Mouse (Mus musculus) thymus, adult 18-20 months (tissue): Measurements from ENCODE around the gene Det1.
A peak's percentile ranks its signal among the peaks of the same experiment; 100 is the strongest.

Experiments
- DNase-seq, 2 experiments: peaks; one replicate each; pipeline ENCODE4 v3.0.0; 2022; ENCODE audit warnings: mixed read lengths in 2 of 2

Det1 gene

GRCm38 (mm10) chr7:78846737-78847434, at the start of gene Det1:
Det1 (minus strand) TSS chr7:78847263.
- DNase-seq = peak; percentile 80 to 85

DNA sequence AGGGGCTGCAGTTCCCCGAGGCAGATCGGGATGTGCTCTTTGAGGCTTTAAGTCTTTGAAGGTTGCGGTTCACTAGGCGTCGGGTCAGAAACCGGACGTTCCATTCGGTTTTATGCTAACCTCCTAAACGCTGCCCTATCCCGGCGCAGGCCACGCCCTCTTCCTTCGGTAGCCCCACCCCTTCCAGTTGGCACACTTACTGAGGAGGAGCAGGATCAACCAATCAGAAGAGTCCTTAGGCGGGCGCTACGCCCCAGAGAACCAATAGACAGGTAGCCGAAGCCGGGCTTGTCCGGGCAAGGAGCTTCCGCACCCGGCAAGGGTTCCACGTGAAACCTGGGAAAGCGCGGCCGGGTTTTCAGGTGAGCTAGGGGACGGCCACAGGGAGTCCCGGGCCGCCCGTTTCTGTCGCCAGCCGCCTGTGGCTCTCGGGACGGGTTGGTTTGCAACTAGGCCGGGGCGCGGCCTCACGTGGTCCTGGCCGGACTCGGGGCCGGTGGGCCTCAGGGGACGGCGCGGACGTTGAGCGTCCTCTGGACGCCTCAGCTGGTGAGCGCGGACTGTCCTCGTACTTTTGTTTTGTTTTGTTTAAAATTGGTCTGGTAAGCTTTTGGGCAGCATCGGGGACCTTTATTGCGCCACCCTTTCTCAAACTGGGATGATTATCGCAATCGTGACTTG, 48.7 kb upstream of the Det1 start, which contains the start of gene Aen:
Aen (plus strand) TSS at position 202 of the 681 bp plus-strand sequence.
- DNase-seq = peak; percentile 97 to 99

DNA sequence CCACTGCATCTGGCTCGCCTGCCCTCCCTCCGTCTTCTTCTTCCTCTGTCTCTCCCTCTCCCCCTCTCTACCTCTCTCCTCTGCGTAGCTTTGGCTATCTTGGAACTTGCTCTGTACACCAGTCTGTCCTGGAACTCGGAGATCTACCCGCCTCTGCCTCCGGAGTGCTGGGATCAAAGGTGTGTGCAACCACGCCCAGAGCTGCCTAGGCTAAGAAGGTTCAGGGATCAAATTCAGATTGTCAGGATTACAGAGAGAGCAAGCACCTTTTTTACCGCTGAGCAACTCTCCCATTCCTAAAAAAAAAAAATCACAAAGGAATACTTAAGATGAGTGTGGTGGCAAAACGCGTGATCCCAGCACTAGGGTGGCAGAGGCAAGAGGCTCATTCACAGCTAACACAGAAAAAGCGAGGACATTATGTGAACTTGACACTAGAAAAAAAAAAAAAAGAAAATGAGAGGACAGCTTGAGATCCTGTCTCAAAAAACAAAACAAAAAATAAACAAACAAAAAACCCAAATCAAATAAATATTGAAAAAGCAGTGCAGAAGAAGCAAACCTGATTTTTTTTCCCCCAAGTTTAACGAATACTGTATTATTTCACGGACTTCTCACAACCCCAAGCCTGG, 48.1 kb upstream of the Det1 start:
- DNase-seq = no peak

- DNase-seq = no peak
Observed at GRCm38 (mm10) chr7:78893917-78894316, 46.9 kb upstream of the Det1 start.

GRCm38 (mm10) chr7:78890641-78891040, 43.6 kb upstream of the Det1 start:
- peak; percentile 62 to 65 for DNase-seq

- DNase-seq = no peak
Observed at GRCm38 (mm10) chr7:78887431-78887842, 40.4 kb upstream of the Det1 start.

- DNase-seq = no peak
Observed at GRCm38 (mm10) chr7:78886496-78886895, 39.4 kb upstream of the Det1 start.

DNA sequence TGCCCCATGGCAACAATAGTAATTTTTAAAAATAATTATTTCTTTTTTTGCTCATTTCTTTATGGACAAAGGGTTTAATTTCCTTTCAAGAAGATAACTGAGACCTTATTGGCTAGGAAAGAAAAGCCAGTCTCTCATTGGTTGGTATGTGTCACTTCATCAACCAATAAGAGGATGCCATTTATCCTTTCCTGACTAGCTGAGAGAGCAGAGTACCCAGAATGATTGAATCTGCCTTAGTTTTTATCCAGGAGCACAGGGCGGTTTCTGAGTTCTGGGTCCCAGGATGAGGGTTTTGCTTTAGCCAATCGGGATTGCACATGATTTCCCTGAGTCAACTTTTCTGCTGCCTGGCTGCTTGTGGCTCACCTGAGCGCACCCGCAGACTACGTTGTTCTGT, 38.3 kb upstream of the Det1 start:
- DNase-seq = no peak

GRCm38 (mm10) chr7:78884139-78884538, 37.1 kb upstream of the Det1 start:
- DNase-seq = no peak

DNA sequence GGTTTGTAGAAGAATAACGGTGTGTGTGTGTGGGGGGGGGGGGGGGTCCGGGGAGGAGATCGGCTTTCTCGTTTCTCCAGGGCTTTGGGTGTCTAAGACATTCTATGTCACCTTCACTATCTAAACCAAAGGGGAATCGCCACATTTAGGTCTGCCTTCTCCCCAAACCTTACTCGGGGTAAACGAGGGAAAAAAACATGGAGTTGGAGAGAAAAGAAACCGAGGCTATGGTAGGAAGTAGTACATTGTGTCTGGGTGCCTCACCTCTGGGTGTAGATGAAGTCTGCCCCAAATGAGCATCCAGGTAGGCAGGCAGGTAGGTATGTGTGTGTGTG, 36.6 kb upstream of the Det1 start:
- no peak for DNase-seq

- no peak for DNase-seq
Observed at GRCm38 (mm10) chr7:78883016-78883725, 36.1 kb upstream of the Det1 start.

- no peak for DNase-seq
Observed at GRCm38 (mm10) chr7:78882469-78882837, 35.4 kb upstream of the Det1 start.

GRCm38 (mm10) chr7:78881607-78882468, 34.8 kb upstream of the Det1 start:
- no peak for DNase-seq

DNA sequence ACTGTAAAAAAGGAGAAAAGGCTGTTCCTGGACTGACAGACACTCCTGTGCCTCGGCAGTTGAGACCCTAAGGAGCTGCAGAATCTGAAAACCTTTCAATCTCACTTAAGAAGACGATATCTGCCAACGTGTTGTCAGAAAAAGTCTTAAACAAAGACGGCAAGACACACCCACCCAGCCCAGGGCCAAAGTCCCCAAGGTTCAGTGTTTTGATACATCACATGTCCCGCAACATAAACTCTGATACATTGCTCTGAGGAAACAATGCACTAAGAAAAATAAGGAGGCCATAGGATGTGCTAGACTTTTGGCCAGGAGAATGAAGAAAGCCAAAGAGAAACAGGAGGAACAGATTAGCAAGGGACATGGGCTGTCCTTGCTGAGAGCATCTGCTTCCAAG, 25.8 kb upstream of the Det1 start:
- DNase-seq = no peak

- DNase-seq = no peak
Observed at GRCm38 (mm10) chr7:78872366-78872765, 25.3 kb upstream of the Det1 start.

- DNase-seq = no peak
Observed at GRCm38 (mm10) chr7:78868731-78869130, 21.7 kb upstream of the Det1 start.

- peak; percentile 64 to 83 for DNase-seq
Observed at GRCm38 (mm10) chr7:78865212-78865949, 18.3 kb upstream of the Det1 start.

GRCm38 (mm10) chr7:78864446-78864802, 17.4 kb upstream of the Det1 start:
- DNase-seq = no peak

GRCm38 (mm10) chr7:78863796-78864445, 16.9 kb upstream of the Det1 start:
- no peak for DNase-seq

DNA sequence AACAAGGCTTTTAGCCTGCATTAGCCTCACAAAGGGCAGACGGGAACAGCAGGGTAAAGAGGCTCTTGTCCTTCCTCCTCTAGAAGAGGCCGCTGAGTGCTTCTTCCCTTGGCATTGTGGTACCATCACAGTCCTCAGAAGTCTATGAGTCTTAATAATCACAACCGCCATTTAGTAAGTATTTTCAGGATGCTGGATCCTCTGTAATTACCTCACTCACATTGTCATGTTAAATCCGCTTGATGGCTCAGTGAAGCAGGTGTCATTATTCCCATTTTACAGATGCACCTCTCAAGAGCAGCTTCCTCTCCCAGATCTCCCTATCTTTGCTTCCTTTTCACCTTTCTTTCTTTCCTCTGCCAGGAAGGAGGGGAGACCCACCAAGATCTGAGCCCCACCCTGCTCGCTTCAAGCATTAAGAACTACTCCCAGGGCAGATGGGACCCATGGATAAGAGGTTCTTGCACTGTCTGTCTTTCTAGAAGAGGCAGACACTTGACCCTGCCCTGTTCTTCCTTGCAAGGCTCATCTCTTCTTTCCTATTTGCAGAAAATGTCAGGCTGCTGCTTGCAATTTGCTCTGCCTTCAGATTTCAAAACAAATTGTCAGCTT, 8.1 kb upstream of the Det1 start:
- no peak for DNase-seq

DNA sequence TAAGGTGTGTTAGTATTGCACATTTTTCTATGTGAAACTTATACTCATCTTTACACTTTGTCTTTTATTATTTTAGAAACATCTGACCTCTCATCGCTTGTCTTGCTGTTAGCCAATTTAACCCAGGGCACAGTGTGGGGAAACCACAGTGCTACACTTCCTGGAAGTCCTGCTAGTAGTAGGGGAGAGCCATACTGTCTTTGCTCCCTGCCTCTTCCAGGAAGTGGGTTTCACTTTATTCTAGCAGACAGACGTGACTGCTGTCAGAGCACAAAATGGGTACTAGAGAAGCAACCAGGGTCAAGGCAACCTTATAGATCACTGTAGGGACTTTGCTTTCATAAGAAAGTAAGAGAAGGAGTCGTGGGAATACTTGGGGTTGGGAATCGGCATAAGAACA, 7.0 kb upstream of the Det1 start:
- DNase-seq = peak; percentile 12 to 51
